Mouse (Mus musculus) spleen, adult 18-20 months (tissue): ENCODE data around the gene Vmn2r50.
"Not testable (repeated sequence)": the region's sequence is repeated elsewhere in the genome, so short reads cannot be mapped to it uniquely, and the experiment has no call there.

Experiments
- DNase-seq, 2 experiments: peaks; one replicate each; pipeline ENCODE4 v3.0.0; 2022; ENCODE audit warnings: mixed read lengths in 2 of 2

Vmn2r50 gene

GRCm38 (mm10) chr7:10053196-10053595, at the start of gene Vmn2r50:
Vmn2r50 (minus strand) TSS chr7:10053296.
- DNase-seq: not testable (repeated sequence)

DNA sequence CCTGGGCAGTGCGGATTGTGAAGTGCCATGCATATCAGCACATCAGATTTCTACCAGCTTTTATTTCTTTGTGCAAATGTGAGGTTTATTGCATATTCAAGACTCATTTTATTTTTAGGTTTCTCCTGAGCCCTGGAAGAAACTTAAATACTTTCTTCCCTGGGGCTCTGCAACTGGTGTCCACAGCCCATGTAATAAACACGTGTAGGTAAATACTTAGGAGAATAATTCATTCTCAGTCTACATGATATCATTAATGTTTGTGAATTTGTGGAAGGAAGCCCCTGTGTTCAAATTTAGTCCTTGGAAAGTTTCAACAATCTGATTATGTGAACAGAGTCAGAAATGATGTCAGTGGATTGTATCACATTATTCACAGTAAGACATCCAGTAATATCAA, 60.9 kb downstream of the Vmn2r50 start, which contains the start of gene Vmn2r49:
TSS of gene Vmn2r49 (minus strand) at position 101 of the 400 bp plus-strand sequence.
- DNase-seq: not testable (repeated sequence)
